Mouse (Mus musculus): ENCODE results near the gene Nufip2. TPM values are rescaled to one million over a fixed set of nuclear protein-coding genes. Genes with fewer than 3 reads are reported as not detected.

The Nufip2 gene
- polyA plus RNA-seq, 1 experiment from 2014 or later = 4.0 TPM

- Histone ChIP-seq H3K9me3 (no peaks in the 10 kb centered on the region), H3K9ac (no peak overlapping the region), H3K4me2 (no peak overlapping the region), H3K27me3 (replicated peaks) (no peaks in the 10 kb centered on the region), H3K4me1 (no peaks in the 10 kb centered on the region), H3K4me3 (no peak overlapping the region), H3K36me3 (no peaks in the 10 kb centered on the region), H3K27ac (replicated peaks) (no peak overlapping the region)
- ATAC-seq (ENCODE audit: extremely low read depth, insufficient number of reproducible peaks, low FRiP score, low TSS enrichment) = no peak
- 54% methylated on average over 5 of the region's 5 CpGs for WGBS
These were observed 66.6 kb downstream of the Nufip2 start for GRCm38 (mm10) chr11:77752525-77752924.

GRCm38 (mm10) chr11:77753469-77753868, 67.5 kb downstream of the Nufip2 start:
- ATAC-seq (ENCODE audit: extremely low read depth, insufficient number of reproducible peaks, low FRiP score, low TSS enrichment) = no peak

GRCm38 (mm10) chr11:77760031-77760430, 74.1 kb downstream of the Nufip2 start:
- no peak for ATAC-seq (ENCODE audit: extremely low read depth, insufficient number of reproducible peaks, low FRiP score, low TSS enrichment)
- no peak overlapping the region for H3K4me2 ChIP-seq
- H3K9me3 ChIP-seq = no peaks in the 10 kb centered on the region
- H3K4me1 ChIP-seq = peaks cover 18% of the 10 kb centered on the region
- H3K27ac ChIP-seq (replicated peaks) = no peak overlapping the region
- H3K27me3 ChIP-seq (replicated peaks) = peaks cover 9% of the 10 kb centered on the region; the same call in 1 of the 2 replicates
- no peak overlapping the region for H3K4me3 ChIP-seq
- no peaks in the 10 kb centered on the region for H3K36me3 ChIP-seq
- 77% methylated on average over 4 of the region's 4 CpGs for WGBS
- no peak overlapping the region for H3K9ac ChIP-seq

More at GRCm38 (mm10) chr11:77753469-77753868, 67.5 kb downstream of the Nufip2 start:
- no peaks in the 10 kb centered on the region for H3K36me3 ChIP-seq
- H3K27me3 ChIP-seq (replicated peaks) = no peaks in the 10 kb centered on the region
- no peaks in the 10 kb centered on the region for H3K9me3 ChIP-seq
- H3K9ac ChIP-seq = no peak overlapping the region
- 47% methylated on average over 3 of the region's 3 CpGs for WGBS
- H3K4me2 ChIP-seq = no peak overlapping the region
- no peak overlapping the region for H3K4me3 ChIP-seq
- no peaks in the 10 kb centered on the region for H3K4me1 ChIP-seq
- no peak overlapping the region for H3K27ac ChIP-seq (replicated peaks)

- Histone ChIP-seq H3K4me1 (peaks cover 40% of the 10 kb centered on the region), H3K4me2 (peak within 1 kb of the TSS; percentile 86), H3K36me3 (no peaks in the 10 kb centered on the region), H3K9me3 (no peaks in the 10 kb centered on the region), H3K4me3 (peak within 1 kb of the TSS; percentile 87), H3K27me3 (replicated peaks) (peaks cover 9% of the 10 kb centered on the region; the same call in 1 of the 2 replicates), H3K9ac (peak within 1 kb of the TSS; percentile 94), H3K27ac (replicated peaks) (peak within 1 kb of the TSS; percentile 77)
- 1% methylated on average over 76 of the region's 79 CpGs for WGBS
- ATAC-seq (ENCODE audit: extremely low read depth, insufficient number of reproducible peaks, low FRiP score, low TSS enrichment) = peak; percentile 70
These were observed 77.1 kb downstream of the Nufip2 start, which contains the start of gene Myo18a for GRCm38 (mm10) chr11:77762783-77763672. TSS of gene Myo18a (plus strand) at chr11:77763246.

- peak overlapping the region; percentile 87 for H3K4me3 ChIP-seq
- H3K9ac ChIP-seq = peak overlapping the region; percentile 94
- peaks cover 40% of the 10 kb centered on the region for H3K4me1 ChIP-seq
- WGBS = 5% methylated on average over 26 of the region's 26 CpGs
- peak overlapping the region; percentile 77 for H3K27ac ChIP-seq (replicated peaks)
- peaks cover 9% of the 10 kb centered on the region; the same call in 1 of the 2 replicates for H3K27me3 ChIP-seq (replicated peaks)
- peak overlapping the region; percentile 86 for H3K4me2 ChIP-seq
- H3K36me3 ChIP-seq = no peaks in the 10 kb centered on the region
- no peaks in the 10 kb centered on the region for H3K9me3 ChIP-seq
- ATAC-seq (ENCODE audit: extremely low read depth, insufficient number of reproducible peaks, low FRiP score, low TSS enrichment) = peak; percentile 28; the same call in 1 of the 2 replicates
These were observed 77.9 kb downstream of the Nufip2 start for GRCm38 (mm10) chr11:77763673-77764340.

GRCm38 (mm10) chr11:77764694-77765458, 78.9 kb downstream of the Nufip2 start:
- Histone ChIP-seq H3K27me3 (replicated peaks) (peaks cover 9% of the 10 kb centered on the region; the same call in 1 of the 2 replicates), H3K36me3 (no peaks in the 10 kb centered on the region), H3K27ac (replicated peaks) (peak overlapping the region; percentile 82), H3K9me3 (no peaks in the 10 kb centered on the region), H3K9ac (peak overlapping the region; percentile 94), H3K4me3 (peak overlapping the region; percentile 87), H3K4me2 (peak overlapping the region; percentile 86), H3K4me1 (peaks cover 47% of the 10 kb centered on the region)
- WGBS = 46% methylated on average over 9 of the region's 9 CpGs
- no peak for ATAC-seq (ENCODE audit: extremely low read depth, insufficient number of reproducible peaks, low FRiP score, low TSS enrichment)

GRCm38 (mm10) chr11:77765459-77765777, 79.5 kb downstream of the Nufip2 start:
- Histone ChIP-seq H3K4me1 (peaks cover 53% of the 10 kb centered on the region), H3K27ac (replicated peaks) (peak overlapping the region; percentile 82), H3K4me3 (peak overlapping the region; percentile 13; the same call in 1 of the 2 replicates)

GRCm38 (mm10) chr11:77766351-77767001, 80.5 kb downstream of the Nufip2 start:
- ATAC-seq (ENCODE audit: extremely low read depth, insufficient number of reproducible peaks, low FRiP score, low TSS enrichment) = no peak
- peak overlapping the region; percentile 56 for H3K4me3 ChIP-seq
- peak overlapping the region; percentile 86 for H3K4me2 ChIP-seq
- no peaks in the 10 kb centered on the region for H3K27me3 ChIP-seq (replicated peaks)
- peaks cover 61% of the 10 kb centered on the region for H3K4me1 ChIP-seq
- H3K36me3 ChIP-seq = no peaks in the 10 kb centered on the region
- no peaks in the 10 kb centered on the region for H3K9me3 ChIP-seq
- H3K27ac ChIP-seq (replicated peaks) = peak overlapping the region; percentile 82
- 2% methylated on average over 35 of the region's 35 CpGs for WGBS
- H3K9ac ChIP-seq = peak overlapping the region; percentile 83

More at GRCm38 (mm10) chr11:77765459-77765777, 79.5 kb downstream of the Nufip2 start:
- Histone ChIP-seq H3K36me3 (no peaks in the 10 kb centered on the region), H3K9ac (peak overlapping the region; percentile 37; the same call in 1 of the 2 replicates), H3K4me2 (peak overlapping the region; percentile 86), H3K9me3 (no peaks in the 10 kb centered on the region), H3K27me3 (replicated peaks) (peaks cover 4% of the 10 kb centered on the region; the same call in 1 of the 2 replicates)
- no peak for ATAC-seq (ENCODE audit: extremely low read depth, insufficient number of reproducible peaks, low FRiP score, low TSS enrichment)
- 58% methylated on average over 4 of the region's 4 CpGs for WGBS

GRCm38 (mm10) chr11:77769496-77769895, 83.5 kb downstream of the Nufip2 start:
- H3K27ac ChIP-seq (replicated peaks) = no peak overlapping the region
- H3K4me2 ChIP-seq = no peak overlapping the region
- no peak overlapping the region for H3K4me3 ChIP-seq
- peaks cover 59% of the 10 kb centered on the region for H3K4me1 ChIP-seq
- no peaks in the 10 kb centered on the region for H3K36me3 ChIP-seq
- 0 out of 2 replicates have a peak overlapping the region, but pooled peaks have one; percentile 33 for H3K9ac ChIP-seq
- ATAC-seq (ENCODE audit: extremely low read depth, insufficient number of reproducible peaks, low FRiP score, low TSS enrichment) = no peak
- WGBS = 75% methylated on average over 4 of the region's 4 CpGs
- H3K27me3 ChIP-seq (replicated peaks) = no peaks in the 10 kb centered on the region
- H3K9me3 ChIP-seq = no peaks in the 10 kb centered on the region

GRCm38 (mm10) chr11:77770346-77770745, 84.4 kb downstream of the Nufip2 start:
- no peak overlapping the region for H3K9ac ChIP-seq
- H3K36me3 ChIP-seq = no peaks in the 10 kb centered on the region
- no peak for ATAC-seq (ENCODE audit: extremely low read depth, insufficient number of reproducible peaks, low FRiP score, low TSS enrichment)
- H3K4me1 ChIP-seq = peaks cover 51% of the 10 kb centered on the region
- no peaks in the 10 kb centered on the region for H3K9me3 ChIP-seq
- no peak overlapping the region for H3K4me3 ChIP-seq
- H3K27ac ChIP-seq (replicated peaks) = no peak overlapping the region
- 56% methylated on average over 8 of the region's 8 CpGs for WGBS
- H3K27me3 ChIP-seq (replicated peaks) = no peaks in the 10 kb centered on the region
- H3K4me2 ChIP-seq = no peak overlapping the region
